Mouse (Mus musculus) thymus, adult 2 months (tissue): ENCODE measurements at regions not wholly inside any gene's neighbourhood (a gene's known extent, or its start where the extent isn't known, plus 50 kb on each side); places are given as distances from the start of the nearest gene placed in this dataset.

Experiments used
- DNase-seq: peaks from one replicate; pipeline ENCODE4 v3.0.0; 2021
- H3K27ac ChIP-seq: fragments of 200-500 bp; 2 replicates; pipeline ENCODE4 v1.5.1; 2012; ENCODE audit warnings: low read length, control low read depth; ENCODE audit not compliant: control insufficient read depth, insufficient read depth
- H3K27me3 ChIP-seq: fragments of 200-500 bp; 2 replicates; pipeline ENCODE4 v1.6.1; 2012; ENCODE audit warnings: mild to moderate bottlenecking, low read length, moderate library complexity, mixed read lengths; ENCODE audit not compliant: control insufficient read depth, insufficient read depth
- H3K36me3 ChIP-seq: fragments of 200-500 bp; 2 replicates; pipeline ENCODE4 v1.6.1; 2012; ENCODE audit warnings: mild to moderate bottlenecking, low read length, moderate library complexity; ENCODE audit not compliant: control insufficient read depth, insufficient read depth
- H3K4me1 ChIP-seq: fragments of 200-500 bp; replicated peaks from 2 replicates; pipeline ENCODE4 v1.6.1; 2012; ENCODE audit warnings: low read length; ENCODE audit not compliant: control insufficient read depth, insufficient read depth
- H3K4me3 ChIP-seq: fragments of 200-500 bp; 2 replicates; pipeline ENCODE4 v1.5.1; 2012; ENCODE audit warnings: mild to moderate bottlenecking, low read length, control low read depth, moderate library complexity; ENCODE audit not compliant: control insufficient read depth, insufficient read depth
- CTCF ChIP-seq: fragments of 200-500 bp; IDR thresholded peaks from 2 replicates; pipeline ENCODE4 v1.5.1; 2012; ENCODE audit warnings: mild to moderate bottlenecking, control low read depth, low read length, moderate library complexity, borderline replicate concordance; ENCODE audit not compliant: control insufficient read depth, poor library complexity, insufficient read depth; ENCODE audit errors: extremely low read depth
- POLR2A ChIP-seq: fragments of 200-500 bp; IDR thresholded peaks from 2 replicates; pipeline ENCODE4 v1.6.1; 2012; ENCODE audit warnings: mild to moderate bottlenecking, low read length, control low read depth, moderate library complexity; ENCODE audit not compliant: control insufficient read depth, poor library complexity, insufficient read depth; ENCODE audit errors: extremely low read depth
- WGBS: fragments of 180-500 bp; shearing (Covaris S2); methylation state at CpG from one replicate; pipeline ENCODE4 v1.1.7; 2018; 5-methylcytosine and 5-hydroxymethylcytosine counted together

- no peak for DNase-seq
- Histone ChIP-seq H3K4me3 (no peak overlapping the region), H3K4me1 (no peaks in the 10 kb centered on the region; the same call in 1 of the 2 replicates), H3K27me3 (no peaks in the 10 kb centered on the region), H3K36me3 (no peaks in the 10 kb centered on the region), H3K27ac (no peak overlapping the region)
- 66% methylated on average over 5 of the region's 5 CpGs for WGBS
- no peak for TF ChIP-seq POLR2A
- no peak for TF ChIP-seq CTCF
Observed at GRCm38 (mm10) chr10:43815291-43815690, 86.3 kb downstream of the Qrsl1 start.

DNA sequence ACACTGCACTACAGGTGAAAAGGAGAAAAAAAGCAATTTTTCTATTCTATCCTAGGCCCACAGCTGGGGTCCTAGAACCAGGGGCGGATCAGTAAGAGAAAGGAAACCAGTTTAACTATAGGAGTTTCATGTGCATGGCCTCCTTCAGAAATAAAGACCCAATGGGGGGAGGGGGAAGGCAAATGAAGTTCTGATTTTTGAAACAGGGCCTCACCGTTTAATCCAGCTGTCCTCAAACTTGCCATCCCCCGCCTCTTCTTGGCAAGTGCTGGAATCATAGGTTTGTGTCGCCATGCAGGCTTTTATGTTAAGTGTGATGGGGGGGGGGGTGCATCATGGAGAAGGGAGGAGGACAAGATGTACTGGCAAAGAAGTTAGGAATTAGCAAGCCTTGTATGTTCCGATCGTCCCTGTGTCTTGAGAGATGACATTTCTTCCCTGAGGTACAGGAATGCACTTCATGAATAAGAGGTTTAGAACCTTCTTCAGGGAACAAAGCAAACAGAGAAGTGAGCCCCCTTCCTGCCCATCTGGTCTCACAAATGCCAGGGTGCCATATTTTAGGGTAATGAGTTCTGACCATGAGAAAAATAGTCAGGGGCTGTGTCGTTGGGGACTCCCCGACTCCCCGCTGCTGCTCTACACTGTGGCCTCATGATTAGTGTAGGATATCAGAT, 83.9 kb downstream of the Qrsl1 start:
- Histone ChIP-seq H3K4me1 (no peaks in the 10 kb centered on the region; the same call in 1 of the 2 replicates), H3K36me3 (no peaks in the 10 kb centered on the region), H3K4me3 (no peak overlapping the region), H3K27ac (no peak overlapping the region), H3K27me3 (no peaks in the 10 kb centered on the region)
- 94% methylated on average over 9 of the region's 9 CpGs for WGBS
- TF ChIP-seq POLR2A (no peak), CTCF (no peak)
- no peak for DNase-seq

DNA sequence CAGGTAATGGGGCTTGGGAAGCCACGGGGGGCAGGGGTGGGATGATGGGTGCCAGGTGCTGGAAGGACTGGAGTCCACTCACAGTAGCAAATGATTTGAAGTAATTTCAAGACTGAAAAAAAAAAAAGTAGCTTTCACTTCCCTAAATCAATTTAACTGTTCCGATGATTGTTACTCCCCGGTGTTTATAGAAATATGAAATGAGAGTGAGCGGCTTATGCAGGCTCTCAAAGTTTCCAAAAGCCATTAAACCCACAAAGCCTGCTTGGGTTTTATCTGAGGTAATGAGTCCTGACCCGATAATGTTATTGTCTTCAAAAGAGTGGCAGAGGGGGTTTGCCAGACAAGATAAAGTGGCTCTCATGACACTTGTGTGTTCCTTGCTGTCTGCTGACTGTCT, 82.9 kb downstream of the Qrsl1 start:
- WGBS, result 16% methylated on average over 5 of the region's 5 CpGs
- Histone ChIP-seq H3K27ac (no peak overlapping the region), H3K36me3 (no peaks in the 10 kb centered on the region), H3K4me3 (no peak overlapping the region), H3K4me1 (no peaks in the 10 kb centered on the region; the same call in 1 of the 2 replicates), H3K27me3 (no peaks in the 10 kb centered on the region)
- TF ChIP-seq CTCF, result no peak
- no peak for TF ChIP-seq POLR2A
- DNase-seq, result no peak

- Histone ChIP-seq H3K27ac (no peak overlapping the region), H3K36me3 (no peaks in the 10 kb centered on the region), H3K4me3 (no peak overlapping the region), H3K4me1 (no peaks in the 10 kb centered on the region; the same call in 1 of the 2 replicates), H3K27me3 (no peaks in the 10 kb centered on the region)
- TF ChIP-seq POLR2A (no peak), CTCF (no peak)
- 82% methylated on average over 6 of the region's 6 CpGs for WGBS
- DNase-seq, result no peak
Observed at GRCm38 (mm10) chr10:43819434-43819833, 82.1 kb downstream of the Qrsl1 start.

- H3K27ac ChIP-seq, result no peak overlapping the region
- H3K36me3 ChIP-seq, result no peaks in the 10 kb centered on the region
- TF ChIP-seq CTCF, result no peak
- no peak for TF ChIP-seq POLR2A
- DNase-seq, result no peak
- no peaks in the 10 kb centered on the region for H3K27me3 ChIP-seq
- WGBS, result 80% methylated on average over 1 of the region's 1 CpGs
- no peak overlapping the region for H3K4me3 ChIP-seq
- H3K4me1 ChIP-seq, result no peaks in the 10 kb centered on the region
Observed at GRCm38 (mm10) chr10:43822615-43823014, 78.9 kb downstream of the Qrsl1 start.

- H3K36me3 ChIP-seq, result no peaks in the 10 kb centered on the region
- 43% methylated on average over 5 of the region's 5 CpGs for WGBS
- H3K27me3 ChIP-seq, result no peaks in the 10 kb centered on the region
- TF ChIP-seq CTCF (no peak), POLR2A (no peak)
- no peak overlapping the region for H3K4me3 ChIP-seq
- DNase-seq, result no peak
- no peak overlapping the region for H3K27ac ChIP-seq
- no peaks in the 10 kb centered on the region for H3K4me1 ChIP-seq
Observed at GRCm38 (mm10) chr10:43824009-43824408, 77.5 kb downstream of the Qrsl1 start.
